Mouse (Mus musculus) ES-E14 (cell line): ENCODE data around the gene Zfp273. TPM values are rescaled to one million over a fixed set of nuclear protein-coding genes. Genes with fewer than 3 reads are reported as not detected.
"Not testable (repeated sequence)": the region's sequence is repeated elsewhere in the genome, so short reads cannot be mapped to it uniquely, and the experiment has no call there.

ENCODE experiments used
- DNase-seq: peaks from one replicate; pipeline ENCODE4 v3.0.0-alpha.2; 2013; ENCODE audit warnings: low read depth, low spot score
- H3K27ac ChIP-seq: 2 replicates; pipeline ENCODE4 v1.5.1; 2012; ENCODE audit warnings: low read depth, mild to moderate bottlenecking, low read length, moderate library complexity, mixed read lengths; ENCODE audit not compliant: poor library complexity, insufficient read depth, severe bottlenecking
- H3K36me3 ChIP-seq: 2 replicates; pipeline ENCODE4 v1.6.1; 2012; ENCODE audit warnings: mild to moderate bottlenecking, low read length, moderate library complexity, mixed read lengths; ENCODE audit not compliant: control insufficient read depth, poor library complexity, insufficient read depth, severe bottlenecking
- H3K4me1 ChIP-seq, 2 experiments: fragments of 150-350 bp in 1 of 2; sonication (generic) in 1 of 2; 2 replicates each; pipeline ENCODE4 v1.6.1; 2012; ENCODE audit warnings: low read length in 2 of 2, mild to moderate bottlenecking in 1 of 2, mixed read lengths in 1 of 2; ENCODE audit not compliant: control insufficient read depth in 2 of 2, insufficient read depth in 2 of 2, poor library complexity in 1 of 2
- H3K4me3 ChIP-seq, 2 experiments: fragments of 150-350 bp in 1 of 2; sonication (generic) in 1 of 2; 2 replicates each; pipeline ENCODE4 v1.5.1; 2012; ENCODE audit warnings: low read length in 2 of 2, low read depth in 1 of 2, mild to moderate bottlenecking in 1 of 2, mixed read lengths in 1 of 2; ENCODE audit not compliant: insufficient read depth in 1 of 2, poor library complexity in 1 of 2, severe bottlenecking in 1 of 2
- H3K9ac ChIP-seq: 2 replicates; pipeline ENCODE4 v1.6.1; 2012; ENCODE audit warnings: low read depth, mild to moderate bottlenecking, low read length, mixed read lengths; ENCODE audit not compliant: poor library complexity, insufficient read depth, severe bottlenecking
- H3K9me3 ChIP-seq: fragments of 150-350 bp; sonication (generic); 2 replicates; pipeline ENCODE4 v1.6.1; 2012; ENCODE audit warnings: low read depth, mild to moderate bottlenecking, low read length; ENCODE audit not compliant: control insufficient read depth, insufficient read depth
- CHD2 ChIP-seq: IDR thresholded peaks from 2 replicates; pipeline ENCODE4 v1.6.1; 2014; ENCODE audit warnings: mild to moderate bottlenecking, low read depth, low read length, inconsistent platforms
- HCFC1 ChIP-seq: IDR thresholded peaks from 2 replicates; pipeline ENCODE4 v1.6.1; 2012; ENCODE audit warnings: low read length, inconsistent platforms, borderline replicate concordance; ENCODE audit not compliant: insufficient read depth
- MAFK ChIP-seq: IDR thresholded peaks from 2 replicates; pipeline ENCODE4 v1.6.1; 2014; ENCODE audit warnings: mild to moderate bottlenecking, low read depth, low read length, inconsistent platforms; ENCODE audit not compliant: insufficient read depth
- ZC3H11A ChIP-seq: IDR thresholded peaks from 2 replicates; pipeline ENCODE4 v1.6.1; 2012; ENCODE audit warnings: low read depth, mild to moderate bottlenecking, inconsistent platforms, low read length, borderline replicate concordance
- ZNF384 ChIP-seq: IDR thresholded peaks from 2 replicates; pipeline ENCODE4 v1.6.1; 2012; ENCODE audit warnings: low read depth, low read length, inconsistent platforms
- in situ Hi-C, 2 experiments: fragments of 600-800 bp; cut with MboI; formaldehyde crosslinking; loops; one replicate each; pipeline ENCODE4 v1.15.1; 2025; ENCODE audit warnings: low sequenced_read_pairs in 2 of 2, inconsistent platforms in 1 of 2; ENCODE audit not compliant: unreplicated experiment in 2 of 2
- total RNA-seq: library from RNA; depleted of rRNA; stranded (reverse); fragments of 300-350 nt; gene quantifications from 2 replicates; pipeline ENCODE4 v1.2.3, GENCODE M21; 2012; rRNA removed

The Zfp273 gene
- total RNA-seq, 1 experiment, result 3.2 TPM

- TF ChIP-seq MAFK, result no peak
- no peak for TF ChIP-seq HCFC1
- TF ChIP-seq ZC3H11A, result no peak
- no peak for TF ChIP-seq CHD2
- TF ChIP-seq ZNF384, result no peak
- in situ Hi-C loops, result no loop called here
- no peak overlapping the region for H3K27ac ChIP-seq
- DNase-seq, result no peak
- H3K4me1 ChIP-seq, result peaks cover 0 to 3% of the 10 kb centered on the region in 2 experiments; a peak in 1 of 4 replicates
- H3K4me3 ChIP-seq, result no peak overlapping the region
- no peaks in the 10 kb centered on the region for H3K9me3 ChIP-seq
- H3K9ac ChIP-seq, result no peak overlapping the region
- H3K36me3 ChIP-seq, result no peaks in the 10 kb centered on the region
Observed at GRCm38 (mm10) chr13:67864764-67865350, 51.3 kb downstream of the Zfp273 start.

GRCm38 (mm10) chr13:67867899-67868298 lies 54.4 kb downstream of the Zfp273 start:
- Histone ChIP-seq H3K9ac (no peak overlapping the region), H3K4me3 (no peak overlapping the region)
- DNase-seq, result peak; percentile 62

GRCm38 (mm10) chr13:67876049-67876698 lies 62.6 kb downstream of the Zfp273 start:
- H3K36me3 ChIP-seq, H3K4me1 ChIP-seq, H3K9ac ChIP-seq, H3K9me3 ChIP-seq, H3K4me3 ChIP-seq, H3K27ac ChIP-seq, DNase-seq, in situ Hi-C loops: not testable (repeated sequence)

More at GRCm38 (mm10) chr13:67867899-67868298, 54.4 kb downstream of the Zfp273 start:
- Histone ChIP-seq H3K36me3 (no peaks in the 10 kb centered on the region), H3K27ac (no peak overlapping the region), H3K9me3 (no peaks in the 10 kb centered on the region), H3K4me1 (peaks cover 0 to 2% of the 10 kb centered on the region in 2 experiments; a peak in 1 of 4 replicates)
- in situ Hi-C loops, result no loop called here
- peak; percentile 64; the same call in 1 of the 2 replicates for TF ChIP-seq ZC3H11A
- no peak for TF ChIP-seq ZNF384
- TF ChIP-seq CHD2, result no peak

Other genes starting within 250 kb of the Zfp273 start
- gene Zfp729b, start 204.0 kb upstream of the Zfp273 start, total RNA-seq, result 23.2 and 25.1 TPM in 2 replicates
- gene Gm49345, start 176.0 kb upstream of the Zfp273 start, total RNA-seq, result 4.2 and 7.7 TPM in 2 replicates
- 6.4 and 6.8 TPM in 2 replicates for gene Zfp729a, start 175.9 kb upstream of the Zfp273 start, total RNA-seq
- gene Zfp738, start 126.7 kb upstream of the Zfp273 start, total RNA-seq, result 12.8 and 16.6 TPM in 2 replicates
- 19.2 and 22.9 TPM in 2 replicates for gene Zfp65, start 84.6 kb upstream of the Zfp273 start, total RNA-seq
- gene Zfp85, start 58.5 kb upstream of the Zfp273 start, total RNA-seq, result 1.7 and 2.7 TPM in 2 replicates
- 6.1 and 6.4 TPM in 2 replicates for gene Zfp493, start 34.0 kb upstream of the Zfp273 start, total RNA-seq
- gene Gm10037, start 17.4 kb downstream of the Zfp273 start, total RNA-seq, result 2.4 and 5.3 TPM in 2 replicates
- 0.48 TPM in 1 of 2 replicates, not detected in the other for gene BC048507, start 49.6 kb downstream of the Zfp273 start, total RNA-seq